Comparison of ENCODE assay signal across 15 mouse cellular contexts in genomic region chr4:12461251-12461650, GRCm38 (mm10).
DNase-seq lines count a peak whose midpoint lies in the region; ATAC-seq and TF ChIP-seq lines count a peak whose summit lies in the region.
"Had no signal": no experiment of that assay in that cellular context is flagged by ENCODE, and none has a peak within 500 bp of the region (broad histone marks: within the 10 kb centered on the region; RNA-seq: fewer than 3 reads in every experiment).

No protein-coding gene starts in this region.

- WGBS in forebrain, embryonic 15.5 days, result 51% methylated on average over 4 of the region's 4 CpGs
- 76% methylated on average over 4 of the region's 4 CpGs for WGBS in forebrain, embryonic 12.5 days
- WGBS in hindbrain, postnatal 0 days, result 42% methylated on average over 4 of the region's 4 CpGs
- 79% methylated on average over 4 of the region's 4 CpGs for WGBS in hindbrain, embryonic 10.5 days
- 66% methylated on average over 4 of the region's 4 CpGs for WGBS in midbrain, embryonic 14.5 days
- WGBS in midbrain, embryonic 10.5 days, result 88% methylated on average over 4 of the region's 4 CpGs
- WGBS in stomach, embryonic 15.5 days, result 39% methylated on average over 4 of the region's 4 CpGs

- DNase-seq in hindbrain, postnatal 0 days (ENCODE audit: low spot score), result peak; percentile 62
- no peak for DNase-seq in hindbrain, embryonic 10.5 days (ENCODE audit: low spot score)
- DNase-seq in midbrain, embryonic 14.5 days, result peak; percentile 66
- DNase-seq in midbrain, embryonic 10.5 days (ENCODE audit: low spot score), result no peak
- no peak for DNase-seq in left cerebral cortex, adult 8-10 months (ENCODE audit: low spot score in 2 of 2)
- DNase-seq: cerebellum, adult 9-10 months; embryo, embryonic 11 days; kidney, postnatal 4 days; liver, embryonic 13.5 days; lung, postnatal 36 days; right cerebral cortex, postnatal 4 days had no signal

- ATAC-seq in forebrain, embryonic 15.5 days (replicated peaks), result 0 out of 2 replicates have a peak, but pooled peaks have one; percentile 43
- no peak for ATAC-seq in forebrain, embryonic 12.5 days (ENCODE audit: low FRiP score)
- no peak for ATAC-seq in hindbrain, postnatal 0 days
- ATAC-seq in midbrain, embryonic 14.5 days (ENCODE audit: low FRiP score, low TSS enrichment), result no peak
- ATAC-seq in stomach, embryonic 15.5 days (ENCODE audit: insufficient read depth, low FRiP score, low read depth), result peak; percentile 53; the same call in 1 of the 2 replicates
- ATAC-seq: intestine, postnatal 0 days had no signal

- no peak overlapping the region for H3K4me2 ChIP-seq in forebrain, embryonic 15.5 days (replicated peaks)
- no peak overlapping the region for H3K4me2 ChIP-seq in forebrain, embryonic 12.5 days
- H3K4me2 ChIP-seq in hindbrain, postnatal 0 days (ENCODE audit: low read depth, low read length), result no peak overlapping the region
- no peak overlapping the region for H3K4me2 ChIP-seq in midbrain, embryonic 14.5 days (ENCODE audit: low read length)
- no peak overlapping the region for H3K4me2 ChIP-seq in stomach, embryonic 15.5 days
- H3K4me2 ChIP-seq: liver, embryonic 13.5 days had no signal

- H3K4me1 ChIP-seq in forebrain, embryonic 15.5 days, result peaks cover 7% of the 10 kb centered on the region; the same call in 1 of the 2 replicates
- no peaks in the 10 kb centered on the region for H3K4me1 ChIP-seq in forebrain, embryonic 12.5 days
- no peaks in the 10 kb centered on the region for H3K4me1 ChIP-seq in hindbrain, postnatal 0 days (ENCODE audit: insufficient read depth, low read length)
- H3K4me1 ChIP-seq in hindbrain, embryonic 10.5 days (replicated peaks), result no peaks in the 10 kb centered on the region
- H3K4me1 ChIP-seq in midbrain, embryonic 14.5 days (ENCODE audit: control insufficient read depth, insufficient read depth, low read length), result no peaks in the 10 kb centered on the region
- H3K4me1 ChIP-seq in midbrain, embryonic 10.5 days, result no peaks in the 10 kb centered on the region
- peaks cover 7% of the 10 kb centered on the region; the same call in 1 of the 2 replicates for H3K4me1 ChIP-seq in stomach, embryonic 15.5 days
- H3K4me1 ChIP-seq: liver, embryonic 13.5 days had no signal

- no peaks in the 10 kb centered on the region for H3K9me3 ChIP-seq in forebrain, embryonic 15.5 days
- no peaks in the 10 kb centered on the region for H3K9me3 ChIP-seq in forebrain, embryonic 12.5 days
- H3K9me3 ChIP-seq in hindbrain, postnatal 0 days (ENCODE audit: low read length), result no peaks in the 10 kb centered on the region
- H3K9me3 ChIP-seq in hindbrain, embryonic 10.5 days, result no peaks in the 10 kb centered on the region
- no peaks in the 10 kb centered on the region for H3K9me3 ChIP-seq in midbrain, embryonic 14.5 days (ENCODE audit: control insufficient read depth, low read length)
- H3K9me3 ChIP-seq in midbrain, embryonic 10.5 days (replicated peaks), result no peaks in the 10 kb centered on the region
- H3K9me3 ChIP-seq in stomach, embryonic 15.5 days, result no peaks in the 10 kb centered on the region
- H3K9me3 ChIP-seq: liver, embryonic 13.5 days had no signal

- no peak overlapping the region for H3K4me3 ChIP-seq in forebrain, embryonic 15.5 days
- no peak overlapping the region for H3K4me3 ChIP-seq in forebrain, embryonic 12.5 days (replicated peaks)
- no peak overlapping the region for H3K4me3 ChIP-seq in hindbrain, postnatal 0 days (ENCODE audit: low read length)
- no peak overlapping the region for H3K4me3 ChIP-seq in hindbrain, embryonic 10.5 days
- H3K4me3 ChIP-seq in midbrain, embryonic 14.5 days (replicated peaks; ENCODE audit: low read depth, low read length), result no peak overlapping the region
- no peak overlapping the region for H3K4me3 ChIP-seq in midbrain, embryonic 10.5 days
- H3K4me3 ChIP-seq in stomach, embryonic 15.5 days (replicated peaks), result no peak overlapping the region
- H3K4me3 ChIP-seq: liver, embryonic 13.5 days had no signal

- no peaks in the 10 kb centered on the region for H3K36me3 ChIP-seq in forebrain, embryonic 15.5 days
- H3K36me3 ChIP-seq in forebrain, embryonic 12.5 days (replicated peaks), result no peaks in the 10 kb centered on the region
- H3K36me3 ChIP-seq in hindbrain, postnatal 0 days (ENCODE audit: insufficient read depth, low read length), result no peaks in the 10 kb centered on the region
- H3K36me3 ChIP-seq in hindbrain, embryonic 10.5 days, result no peaks in the 10 kb centered on the region
- H3K36me3 ChIP-seq in midbrain, embryonic 14.5 days (ENCODE audit: control insufficient read depth, insufficient read depth, low read length), result no peaks in the 10 kb centered on the region
- no peaks in the 10 kb centered on the region for H3K36me3 ChIP-seq in midbrain, embryonic 10.5 days
- no peaks in the 10 kb centered on the region for H3K36me3 ChIP-seq in stomach, embryonic 15.5 days
- H3K36me3 ChIP-seq: liver, embryonic 13.5 days had no signal

- no peaks in the 10 kb centered on the region for H3K27me3 ChIP-seq in forebrain, embryonic 15.5 days
- H3K27me3 ChIP-seq in forebrain, embryonic 12.5 days, result no peaks in the 10 kb centered on the region
- no peaks in the 10 kb centered on the region for H3K27me3 ChIP-seq in hindbrain, postnatal 0 days (ENCODE audit: insufficient read depth, low read length)
- no peaks in the 10 kb centered on the region for H3K27me3 ChIP-seq in hindbrain, embryonic 10.5 days (ENCODE audit: insufficient read depth, poor library complexity, severe bottlenecking)
- no peaks in the 10 kb centered on the region for H3K27me3 ChIP-seq in midbrain, embryonic 14.5 days (ENCODE audit: control insufficient read depth, insufficient read depth, low read length)
- no peaks in the 10 kb centered on the region for H3K27me3 ChIP-seq in midbrain, embryonic 10.5 days (ENCODE audit: low read depth, poor library complexity, severe bottlenecking)
- no peaks in the 10 kb centered on the region for H3K27me3 ChIP-seq in stomach, embryonic 15.5 days (replicated peaks)
- H3K27me3 ChIP-seq: liver, embryonic 13.5 days had no signal

- no peak for TF ChIP-seq CTCF in hindbrain, postnatal 0 days (IDR thresholded peaks at IDR 0.05; ENCODE audit: low read depth)

- no peak overlapping the region for H3K27ac ChIP-seq in forebrain, embryonic 15.5 days (replicated peaks)
- no peak overlapping the region for H3K27ac ChIP-seq in forebrain, embryonic 12.5 days
- H3K27ac ChIP-seq in hindbrain, postnatal 0 days, result no peak overlapping the region
- no peak overlapping the region for H3K27ac ChIP-seq in hindbrain, embryonic 10.5 days
- H3K27ac ChIP-seq in midbrain, embryonic 14.5 days (replicated peaks; ENCODE audit: low read depth, low read length), result no peak overlapping the region
- H3K27ac ChIP-seq in midbrain, embryonic 10.5 days (replicated peaks), result no peak overlapping the region
- no peak overlapping the region; the same call in 1 of the 2 replicates for H3K27ac ChIP-seq in stomach, embryonic 15.5 days
- H3K27ac ChIP-seq: liver, embryonic 13.5 days had no signal

- H3K9ac ChIP-seq in forebrain, embryonic 15.5 days (replicated peaks), result no peak overlapping the region
- no peak overlapping the region for H3K9ac ChIP-seq in forebrain, embryonic 12.5 days
- no peak overlapping the region for H3K9ac ChIP-seq in hindbrain, postnatal 0 days (replicated peaks; ENCODE audit: low read length)
- no peak overlapping the region for H3K9ac ChIP-seq in midbrain, embryonic 14.5 days (replicated peaks; ENCODE audit: low read length)
- no peak overlapping the region for H3K9ac ChIP-seq in stomach, embryonic 15.5 days
- H3K9ac ChIP-seq: liver, embryonic 13.5 days had no signal

Comparison
In these comparisons a context has a peak if more than half of its experiments do, and no peak if none do; other contexts are left out.
1. ATAC-seq: peak in forebrain, embryonic 15.5 days (single experiment) and stomach, embryonic 15.5 days (single experiment); none in forebrain, embryonic 12.5 days (single experiment), hindbrain, postnatal 0 days (single experiment) and midbrain, embryonic 14.5 days (single experiment).
2. DNase-seq: peak in hindbrain, postnatal 0 days (single experiment) and midbrain, embryonic 14.5 days (single experiment); none in hindbrain, embryonic 10.5 days (single experiment), midbrain, embryonic 10.5 days (single experiment) and left cerebral cortex, adult 8-10 months (0 of 2).